ENCODE assay signal across 10 mouse cellular contexts in genomic region chr2:84059246-84059645, GRCm38 (mm10).
A peak's percentile ranks its signal among the peaks of the same experiment; 100 is the strongest.
DNase-seq lines count a peak whose midpoint lies in the region; ATAC-seq and TF ChIP-seq lines count a peak whose summit lies in the region.
"Had no signal": no experiment of that assay in that cellular context is flagged by ENCODE, and none has a peak within 500 bp of the region (broad histone marks: within the 10 kb centered on the region; RNA-seq: fewer than 3 reads in every experiment).

No protein-coding gene starts in this region.

- peak; percentile 56 for DNase-seq in T-cell, adult 2 months (ENCODE audit: low spot score)
- DNase-seq in layer of hippocampus, adult 18-20 months (ENCODE audit: low spot score in 2 of 2): no peak
- DNase-seq in layer of hippocampus, postnatal 14 days (ENCODE audit: low spot score in 2 of 2): no peak
- DNase-seq in lung, adult 2 months: no peak
- DNase-seq: cerebellum, postnatal 25 days had no signal

- no peaks in the 10 kb centered on the region for H3K79me2 ChIP-seq in C2C12 (ENCODE audit: control insufficient read depth, insufficient read depth)
- H3K79me2 ChIP-seq in myocyte (ENCODE audit: control insufficient read depth, insufficient read depth): no peaks in the 10 kb centered on the region

- H3K36me3 ChIP-seq in C2C12 (ENCODE audit: control insufficient read depth, insufficient read depth) (no peaks in the 10 kb centered on the region), myocyte (ENCODE audit: control insufficient read depth, insufficient read depth) (no peaks in the 10 kb centered on the region)
- H3K36me3 ChIP-seq in midbrain, embryonic 16.5 days (ENCODE audit: control insufficient read depth, insufficient read depth, low read length): no peaks in the 10 kb centered on the region
- H3K36me3 ChIP-seq: neural tube, embryonic 13.5 days had no signal

- 90% methylated on average over 7 of the region's 7 CpGs for WGBS in midbrain, embryonic 16.5 days
- 50% methylated on average over 7 of the region's 7 CpGs for WGBS in lung, adult 2 months

- H3K4me3 ChIP-seq in C2C12 (ENCODE audit: insufficient read depth, poor library complexity, severe bottlenecking): no peak overlapping the region
- H3K4me3 ChIP-seq in myocyte: no peak overlapping the region
- no peak overlapping the region for H3K4me3 ChIP-seq in midbrain, embryonic 16.5 days (ENCODE audit: low read depth, low read length)
- no peak overlapping the region for H3K4me3 ChIP-seq in lung, adult 2 months (replicated peaks; ENCODE audit: extremely low read depth, low read depth, low read length)
- H3K4me3 ChIP-seq: neural tube, embryonic 13.5 days had no signal

- no peaks in the 10 kb centered on the region for H3K27me3 ChIP-seq in C2C12 (ENCODE audit: control insufficient read depth, insufficient read depth, insufficient read length)
- H3K27me3 ChIP-seq in myocyte (ENCODE audit: control insufficient read depth, insufficient read depth, insufficient read length): no peaks in the 10 kb centered on the region
- H3K27me3 ChIP-seq in midbrain, embryonic 16.5 days (ENCODE audit: control insufficient read depth, insufficient read depth, low read depth, low read length): no peaks in the 10 kb centered on the region
- H3K27me3 ChIP-seq: neural tube, embryonic 13.5 days had no signal

- no peak for TF ChIP-seq CTCF in C2C12 (IDR thresholded peaks at IDR 0.05; ENCODE audit: control insufficient read depth, insufficient read depth, insufficient read length)
- no peak for TF ChIP-seq CTCF in lung, adult 2 months (IDR thresholded peaks at IDR 0.05; ENCODE audit: insufficient read depth, low read length)

- H3K27ac ChIP-seq in midbrain, embryonic 16.5 days (ENCODE audit: low read length): no peak overlapping the region
- H3K27ac ChIP-seq: neural tube, embryonic 13.5 days had no signal

- H3K4me2 ChIP-seq in myocyte (ENCODE audit: low read depth): peak overlapping the region; percentile 22
- H3K4me2 ChIP-seq in midbrain, embryonic 16.5 days (ENCODE audit: low read length): no peak overlapping the region
- H3K4me2 ChIP-seq: neural tube, embryonic 13.5 days had no signal

- H3K9ac ChIP-seq in midbrain, embryonic 16.5 days (ENCODE audit: low read depth, low read length): no peak overlapping the region
- H3K9ac ChIP-seq: neural tube, embryonic 13.5 days had no signal

- ATAC-seq in hematopoietic stem cell, adult 5-6 weeks (replicated peaks in 1 of 2; ENCODE audit: insufficient read depth in 1 of 2, low FRiP score in 2 of 2, low TSS enrichment in 1 of 2, low read depth in 1 of 2, poor library complexity in 2 of 2, severe bottlenecking in 2 of 2): peak; percentile 98 to 99
- ATAC-seq in midbrain, embryonic 16.5 days: no peak

- H3ac ChIP-seq in C2C12 (ENCODE audit: control insufficient read depth, insufficient read length, low read depth) (no peak overlapping the region), myocyte (ENCODE audit: control insufficient read depth, insufficient read length) (no peak overlapping the region)

- H3K4me1 ChIP-seq in midbrain, embryonic 16.5 days (ENCODE audit: control insufficient read depth, insufficient read depth, low read length): no peaks in the 10 kb centered on the region
- H3K4me1 ChIP-seq in lung, adult 2 months (ENCODE audit: control insufficient read depth, insufficient read depth, low read length): 0 out of 2 replicates have a peak, but pooled peaks cover under 1% of the 10 kb centered on the region
- H3K4me1 ChIP-seq: neural tube, embryonic 13.5 days had no signal

- no peak for TF ChIP-seq POLR2A in myocyte (IDR thresholded peaks at IDR 0.05; ENCODE audit: insufficient read length, low read depth)
- no peak for TF ChIP-seq POLR2A in lung, adult 2 months (IDR thresholded peaks at IDR 0.05; ENCODE audit: borderline replicate concordance, extremely low read depth, low read depth, low read length)

- H3K79me3 ChIP-seq in C2C12 (ENCODE audit: low read depth): no peaks in the 10 kb centered on the region

- no peaks in the 10 kb centered on the region for H3K9me3 ChIP-seq in midbrain, embryonic 16.5 days (replicated peaks; ENCODE audit: control insufficient read depth, low read length, poor library complexity, severe bottlenecking)
- H3K9me3 ChIP-seq: neural tube, embryonic 13.5 days had no signal

TF ChIP-seq in C2C12, 6 proteins besides CTCF, POLR2A, EP300 and RAD21:
- TF ChIP-seq FOSL1 (IDR thresholded peaks at IDR 0.05; ENCODE audit: insufficient read depth, low read length, poor library complexity, severe bottlenecking) (peak; percentile 93), MYOD1 (IDR thresholded peaks at IDR 0.05; ENCODE audit: control insufficient read depth, insufficient read length, low read depth) (no peak), CEBPB (IDR thresholded peaks at IDR 0.05; ENCODE audit: low read depth) (peak; percentile 80), MYOG (IDR thresholded peaks at IDR 0.05; ENCODE audit: control insufficient read depth, extremely low read depth, insufficient read length) (no peak), MAX (IDR thresholded peaks at IDR 0.05) (no peak), USF1 (IDR thresholded peaks at IDR 0.05; ENCODE audit: low read depth) (no peak)
TF ChIP-seq in C2C12: peak in this region for 2.

TF ChIP-seq in myocyte, 11 proteins besides CTCF, POLR2A, EP300 and RAD21:
- peak; percentile 70; the same call in 1 of the 2 replicates for TF ChIP-seq CEBPB (IDR thresholded peaks at IDR 0.05; ENCODE audit: insufficient read depth, poor library complexity, severe bottlenecking)
- no peak for TF ChIP-seq TCF3 (IDR thresholded peaks at IDR 0.05; ENCODE audit: insufficient read length, low read depth)
